Mouse (Mus musculus) kidney, embryonic 14.5 days (tissue): ENCODE results near the gene Ppp2r3d. TPM values are rescaled to one million over a fixed set of nuclear protein-coding genes. Genes with fewer than 3 reads are reported as not detected.

Experiments used
- ATAC-seq: fragments of 200-750 bp; cut with Nextera tagmentation; 2 replicates; pipeline ENCODE4 v1.8.0; 2017; ENCODE audit warnings: moderate number of reproducible peaks, mild to moderate bottlenecking, moderate TSS enrichment, moderate library complexity; ENCODE audit not compliant: low FRiP score, low TSS enrichment
- H3K27ac ChIP-seq: fragments of 300-500 bp; sonication (generic); 2 replicates; pipeline ENCODE4 v1.5.1; 2014; ENCODE audit warnings: low read depth, mild to moderate bottlenecking, low read length, moderate library complexity, mixed read lengths
- H3K27me3 ChIP-seq: fragments of 300-500 bp; sonication (generic); 2 replicates; pipeline ENCODE4 v1.6.1; 2014; ENCODE audit warnings: mild to moderate bottlenecking, low read length; ENCODE audit not compliant: control insufficient read depth, insufficient read depth
- H3K36me3 ChIP-seq: fragments of 300-500 bp; sonication (generic); 2 replicates; pipeline ENCODE4 v1.6.1; 2014; ENCODE audit warnings: low read length, mixed read lengths; ENCODE audit not compliant: control insufficient read depth, insufficient read depth
- H3K4me1 ChIP-seq: fragments of 300-500 bp; sonication (generic); 2 replicates; pipeline ENCODE4 v1.6.1; 2014; ENCODE audit warnings: low read length, mixed read lengths; ENCODE audit not compliant: control insufficient read depth, insufficient read depth
- H3K4me2 ChIP-seq: fragments of 300-500 bp; sonication (generic); replicated peaks from 2 replicates; pipeline ENCODE4 v1.6.1; 2014; ENCODE audit warnings: low read depth, mild to moderate bottlenecking, low read length
- H3K4me3 ChIP-seq: fragments of 300-500 bp; sonication (generic); 2 replicates; pipeline ENCODE4 v1.5.1; 2014; ENCODE audit warnings: mild to moderate bottlenecking, low read length
- H3K9ac ChIP-seq: fragments of 300-500 bp; sonication (generic); 2 replicates; pipeline ENCODE4 v1.6.1; 2014; ENCODE audit warnings: low read depth, mild to moderate bottlenecking, low read length, moderate library complexity
- H3K9me3 ChIP-seq: fragments of 300-500 bp; sonication (generic); 2 replicates; pipeline ENCODE4 v1.6.1; 2016; ENCODE audit warnings: low read length; ENCODE audit not compliant: control insufficient read depth
- WGBS: fragments of 180-500 bp; shearing (Covaris S2); extraction: QIAGEN DNeasy Blood & Tissue Kit; methylation state at CpG from one replicate; pipeline ENCODE4 v1.1.7; 2014; 5-methylcytosine and 5-hydroxymethylcytosine counted together
- polyA plus RNA-seq: library from polyadenylated mRNA; unstranded; fragments of >200 nt; fragmentation: Nextera tagmentation; extraction: Ambion mirVana; gene quantifications from 2 replicates; pipeline ENCODE4 v1.2.1, GENCODE M21; 2014

The Ppp2r3d gene
- polyA plus RNA-seq, 1 experiment from 2014 or later = 128 TPM

DNA sequence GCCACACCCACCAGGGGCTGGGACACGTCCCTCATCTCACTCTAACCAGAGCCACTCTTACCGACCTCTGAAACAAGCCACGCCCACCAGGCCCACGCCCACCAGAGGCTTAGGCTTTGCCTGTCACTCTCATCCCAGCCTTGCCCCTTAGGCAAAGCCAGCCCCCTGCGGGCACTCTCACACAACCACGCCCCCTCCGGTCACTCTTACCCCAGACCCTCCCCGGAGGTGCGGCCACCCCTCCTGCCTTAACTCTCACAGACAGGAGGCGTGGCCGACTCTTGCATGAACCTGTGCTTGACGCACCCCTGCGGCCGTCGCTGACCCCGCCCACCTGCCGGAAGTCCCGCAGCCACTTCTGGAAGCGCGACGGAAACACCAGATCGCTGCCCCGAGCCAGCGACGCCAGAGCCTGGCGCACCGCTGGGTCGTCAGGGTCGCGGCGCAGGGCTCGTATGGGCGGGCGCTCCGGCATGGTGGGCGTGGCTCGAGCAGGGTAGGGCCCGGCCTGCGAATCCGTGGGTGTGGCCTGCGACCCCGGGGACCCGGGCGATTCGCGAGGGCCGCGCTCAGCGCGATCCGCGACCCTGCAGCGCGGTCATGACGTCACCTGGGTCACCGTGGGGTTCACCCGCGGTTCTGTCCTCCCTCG is 53.7 kb downstream of the Ppp2r3d start:
- peak overlapping the region; percentile 47 for H3K4me2 ChIP-seq
- under 1% methylated on average over 59 of the region's 59 CpGs for WGBS
- peak overlapping the region; percentile 96 for H3K27ac ChIP-seq
- no peaks in the 10 kb centered on the region for H3K36me3 ChIP-seq
- no peaks in the 10 kb centered on the region for H3K27me3 ChIP-seq
- peak; percentile 68 for ATAC-seq
- peak overlapping the region; percentile 76 for H3K9ac ChIP-seq
- H3K4me1 ChIP-seq = no peaks in the 10 kb centered on the region
- H3K4me3 ChIP-seq = peak overlapping the region; percentile 66
- no peaks in the 10 kb centered on the region for H3K9me3 ChIP-seq

- Histone ChIP-seq H3K27ac (peak overlapping the region; percentile 96), H3K4me3 (peak overlapping the region; percentile 66), H3K27me3 (no peaks in the 10 kb centered on the region), H3K36me3 (no peaks in the 10 kb centered on the region), H3K4me1 (no peaks in the 10 kb centered on the region), H3K9ac (peak overlapping the region; percentile 76), H3K4me2 (peak overlapping the region; percentile 47), H3K9me3 (no peaks in the 10 kb centered on the region)
- no peak for ATAC-seq
- WGBS = 2% methylated on average over 22 of the region's 25 CpGs
These were observed 54.3 kb downstream of the Ppp2r3d start for GRCm38 (mm10) chr9:124422427-124422826.

GRCm38 (mm10) chr9:124412921-124413320 is 63.8 kb downstream of the Ppp2r3d start:
- Histone ChIP-seq H3K27ac (no peak overlapping the region), H3K4me1 (no peaks in the 10 kb centered on the region), H3K4me3 (no peak overlapping the region), H3K9me3 (no peaks in the 10 kb centered on the region), H3K36me3 (no peaks in the 10 kb centered on the region), H3K9ac (no peak overlapping the region), H3K4me2 (no peak overlapping the region), H3K27me3 (no peaks in the 10 kb centered on the region)
- ATAC-seq = no peak

- ATAC-seq = no peak
- Histone ChIP-seq H3K4me1 (no peaks in the 10 kb centered on the region), H3K27me3 (no peaks in the 10 kb centered on the region), H3K9ac (no peak overlapping the region), H3K4me3 (no peak overlapping the region), H3K4me2 (no peak overlapping the region), H3K9me3 (no peaks in the 10 kb centered on the region), H3K36me3 (no peaks in the 10 kb centered on the region), H3K27ac (no peak overlapping the region)
- 25% methylated on average over 1 of the region's 1 CpGs for WGBS
These were observed 65.1 kb downstream of the Ppp2r3d start for GRCm38 (mm10) chr9:124411553-124411952.

GRCm38 (mm10) chr9:124408564-124408963 is 68.1 kb downstream of the Ppp2r3d start:
- H3K9me3 ChIP-seq = no peaks in the 10 kb centered on the region
- no peak overlapping the region for H3K27ac ChIP-seq
- no peak overlapping the region for H3K9ac ChIP-seq
- no peaks in the 10 kb centered on the region for H3K4me1 ChIP-seq
- H3K27me3 ChIP-seq = no peaks in the 10 kb centered on the region
- ATAC-seq = no peak
- no peak overlapping the region for H3K4me2 ChIP-seq
- no peak overlapping the region for H3K4me3 ChIP-seq
- no peaks in the 10 kb centered on the region for H3K36me3 ChIP-seq
- 55% methylated on average over 1 of the region's 1 CpGs for WGBS

Other genes starting within 250 kb of the Ppp2r3d start
- 9.8 and 10.8 TPM in 2 replicates for gene 2010315B03Rik, start 164.2 kb downstream of the Ppp2r3d start, polyA plus RNA-seq
- gene Gm21836, start 16.9 kb upstream of the Ppp2r3d start, polyA plus RNA-seq = not detected in 2 replicates